Mouse (Mus musculus): ENCODE results near the gene Supt3. TPM values are rescaled to one million over a fixed set of nuclear protein-coding genes. Genes with fewer than 3 reads are reported as not detected.

The Supt3 gene
- polyA plus RNA-seq, 1 experiment from 2014 or later: 27.3 TPM

- Histone ChIP-seq H3K4me1 (ENCODE audit: control insufficient read depth, insufficient read depth, low read depth, low read length) (no peaks in the 10 kb centered on the region), H3K4me2 (ENCODE audit: low read length) (no peak overlapping the region), H3K4me3 (ENCODE audit: low read length) (no peak overlapping the region), H3K27me3 (replicated peaks; ENCODE audit: control insufficient read depth, insufficient read depth, low read length) (no peaks in the 10 kb centered on the region), H3K36me3 (ENCODE audit: control insufficient read depth, insufficient read depth, low read length) (no peaks in the 10 kb centered on the region), H3K9me3 (ENCODE audit: control insufficient read depth, low read length) (no peaks in the 10 kb centered on the region), H3K27ac (ENCODE audit: low read depth, low read length) (no peak overlapping the region), H3K9ac (ENCODE audit: low read depth, low read length) (no peak overlapping the region)
- 90% methylated on average over 7 of the region's 7 CpGs for WGBS
- ATAC-seq: no peak
These were observed 324.1 kb downstream of the Supt3 start for GRCm38 (mm10) chr17:45101064-45101463.

GRCm38 (mm10) chr17:45115386-45115785 is 338.4 kb downstream of the Supt3 start:
- H3K4me2 ChIP-seq (ENCODE audit: low read length): no peak overlapping the region
- WGBS: 91% methylated on average over 3 of the region's 3 CpGs
- no peaks in the 10 kb centered on the region for H3K36me3 ChIP-seq (ENCODE audit: control insufficient read depth, insufficient read depth, low read length)
- no peaks in the 10 kb centered on the region for H3K9me3 ChIP-seq (ENCODE audit: control insufficient read depth, low read length)
- ATAC-seq: no peak
- no peaks in the 10 kb centered on the region for H3K27me3 ChIP-seq (replicated peaks; ENCODE audit: control insufficient read depth, insufficient read depth, low read length)
- H3K27ac ChIP-seq (ENCODE audit: low read depth, low read length): no peak overlapping the region
- H3K9ac ChIP-seq (ENCODE audit: low read depth, low read length): no peak overlapping the region
- no peaks in the 10 kb centered on the region for H3K4me1 ChIP-seq (ENCODE audit: control insufficient read depth, insufficient read depth, low read depth, low read length)
- H3K4me3 ChIP-seq (ENCODE audit: low read length): no peak overlapping the region

- 32% methylated on average over 12 of the region's 12 CpGs for WGBS
- ATAC-seq: no peak
- no peaks in the 10 kb centered on the region for H3K27me3 ChIP-seq (replicated peaks; ENCODE audit: control insufficient read depth, insufficient read depth, low read length)
These were observed 341.9 kb downstream of the Supt3 start for GRCm38 (mm10) chr17:45118565-45119471.

GRCm38 (mm10) chr17:45119609-45120201 is 342.8 kb downstream of the Supt3 start:
- H3K9me3 ChIP-seq (ENCODE audit: control insufficient read depth, low read length): no peaks in the 10 kb centered on the region; the same call in 1 of the 2 replicates
- ATAC-seq: no peak
- no peaks in the 10 kb centered on the region for H3K27me3 ChIP-seq (replicated peaks; ENCODE audit: control insufficient read depth, insufficient read depth, low read length)
- no peaks in the 10 kb centered on the region for H3K36me3 ChIP-seq (ENCODE audit: control insufficient read depth, insufficient read depth, low read length)
- no peak overlapping the region for H3K27ac ChIP-seq (ENCODE audit: low read depth, low read length)
- no peak overlapping the region for H3K4me2 ChIP-seq (ENCODE audit: low read length)
- H3K4me3 ChIP-seq (ENCODE audit: low read length): no peak overlapping the region
- H3K9ac ChIP-seq (ENCODE audit: low read depth, low read length): no peak overlapping the region
- H3K4me1 ChIP-seq (ENCODE audit: control insufficient read depth, insufficient read depth, low read depth, low read length): no peaks in the 10 kb centered on the region
- WGBS: 87% methylated on average over 18 of the region's 18 CpGs

More at GRCm38 (mm10) chr17:45118565-45119471, 341.9 kb downstream of the Supt3 start:
- H3K4me1 ChIP-seq (ENCODE audit: control insufficient read depth, insufficient read depth, low read depth, low read length): no peaks in the 10 kb centered on the region
- H3K9me3 ChIP-seq (ENCODE audit: control insufficient read depth, low read length): no peaks in the 10 kb centered on the region
- no peak overlapping the region for H3K4me3 ChIP-seq (ENCODE audit: low read length)
- no peaks in the 10 kb centered on the region for H3K36me3 ChIP-seq (ENCODE audit: control insufficient read depth, insufficient read depth, low read length)
- H3K4me2 ChIP-seq (ENCODE audit: low read length): no peak overlapping the region
- no peak overlapping the region for H3K27ac ChIP-seq (ENCODE audit: low read depth, low read length)
- no peak overlapping the region for H3K9ac ChIP-seq (ENCODE audit: low read depth, low read length)

GRCm38 (mm10) chr17:45123856-45124255 is 346.9 kb downstream of the Supt3 start:
- no peaks in the 10 kb centered on the region; the same call in 1 of the 2 replicates for H3K9me3 ChIP-seq (ENCODE audit: control insufficient read depth, low read length)
- no peaks in the 10 kb centered on the region for H3K4me1 ChIP-seq (ENCODE audit: control insufficient read depth, insufficient read depth, low read depth, low read length)
- no peaks in the 10 kb centered on the region for H3K36me3 ChIP-seq (ENCODE audit: control insufficient read depth, insufficient read depth, low read length)
- no peak overlapping the region for H3K27ac ChIP-seq (ENCODE audit: low read depth, low read length)
- H3K9ac ChIP-seq (ENCODE audit: low read depth, low read length): no peak overlapping the region
- no peaks in the 10 kb centered on the region for H3K27me3 ChIP-seq (replicated peaks; ENCODE audit: control insufficient read depth, insufficient read depth, low read length)
- H3K4me3 ChIP-seq (ENCODE audit: low read length): no peak overlapping the region
- WGBS: 91% methylated on average over 3 of the region's 3 CpGs
- no peak for ATAC-seq
- H3K4me2 ChIP-seq (ENCODE audit: low read length): no peak overlapping the region

DNA sequence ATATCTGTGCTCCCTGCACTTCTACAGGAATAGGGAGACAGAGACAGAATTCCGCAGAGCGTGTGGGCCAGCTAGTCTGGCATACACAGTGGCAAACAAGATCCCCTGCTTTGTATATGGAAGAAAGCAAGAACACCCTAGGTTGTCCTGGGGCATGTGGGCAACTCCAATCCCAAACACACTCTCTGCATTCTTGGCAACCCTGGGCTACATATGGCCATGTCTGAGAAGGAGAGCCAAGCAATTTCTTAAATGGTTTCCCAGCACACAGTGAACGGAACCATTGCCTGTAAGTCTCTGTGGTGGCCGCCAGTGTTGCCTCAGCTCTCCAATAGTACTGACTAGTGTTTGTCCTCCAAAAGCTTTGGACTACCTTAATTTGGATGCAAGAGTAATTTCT is 351.7 kb downstream of the Supt3 start:
- Histone ChIP-seq H3K27me3 (replicated peaks; ENCODE audit: control insufficient read depth, insufficient read depth, low read length) (no peaks in the 10 kb centered on the region), H3K9me3 (ENCODE audit: control insufficient read depth, low read length) (no peaks in the 10 kb centered on the region; the same call in 1 of the 2 replicates), H3K4me3 (ENCODE audit: low read length) (no peak overlapping the region), H3K9ac (ENCODE audit: low read depth, low read length) (no peak overlapping the region), H3K27ac (ENCODE audit: low read depth, low read length) (no peak overlapping the region), H3K4me1 (ENCODE audit: control insufficient read depth, insufficient read depth, low read depth, low read length) (no peaks in the 10 kb centered on the region), H3K4me2 (ENCODE audit: low read length) (no peak overlapping the region), H3K36me3 (ENCODE audit: control insufficient read depth, insufficient read depth, low read length) (no peaks in the 10 kb centered on the region)
- no peak for ATAC-seq
- 95% methylated on average over 4 of the region's 4 CpGs for WGBS

GRCm38 (mm10) chr17:45133501-45134400 is 356.8 kb downstream of the Supt3 start:
- ATAC-seq: no peak
- no peak overlapping the region for H3K9ac ChIP-seq (ENCODE audit: low read depth, low read length)
- no peaks in the 10 kb centered on the region for H3K36me3 ChIP-seq (ENCODE audit: control insufficient read depth, insufficient read depth, low read length)
- H3K4me1 ChIP-seq (ENCODE audit: control insufficient read depth, insufficient read depth, low read depth, low read length): no peaks in the 10 kb centered on the region
- 92% methylated on average over 10 of the region's 10 CpGs for WGBS
- no peak overlapping the region for H3K4me2 ChIP-seq (ENCODE audit: low read length)
- H3K27ac ChIP-seq (ENCODE audit: low read depth, low read length): no peak overlapping the region
- no peaks in the 10 kb centered on the region; the same call in 1 of the 2 replicates for H3K27me3 ChIP-seq (replicated peaks; ENCODE audit: control insufficient read depth, insufficient read depth, low read length)
- H3K4me3 ChIP-seq (ENCODE audit: low read length): no peak overlapping the region
- H3K9me3 ChIP-seq (ENCODE audit: control insufficient read depth, low read length): no peaks in the 10 kb centered on the region

GRCm38 (mm10) chr17:45136491-45136890 is 359.5 kb downstream of the Supt3 start:
- H3K4me2 ChIP-seq (ENCODE audit: low read length): no peak overlapping the region
- H3K9me3 ChIP-seq (ENCODE audit: control insufficient read depth, low read length): no peaks in the 10 kb centered on the region
- no peak overlapping the region for H3K27ac ChIP-seq (ENCODE audit: low read depth, low read length)
- no peaks in the 10 kb centered on the region; the same call in 1 of the 2 replicates for H3K27me3 ChIP-seq (replicated peaks; ENCODE audit: control insufficient read depth, insufficient read depth, low read length)
- H3K4me1 ChIP-seq (ENCODE audit: control insufficient read depth, insufficient read depth, low read depth, low read length): no peaks in the 10 kb centered on the region
- no peak overlapping the region for H3K9ac ChIP-seq (ENCODE audit: low read depth, low read length)
- no peaks in the 10 kb centered on the region for H3K36me3 ChIP-seq (ENCODE audit: control insufficient read depth, insufficient read depth, low read length)
- ATAC-seq: no peak
- 93% methylated on average over 6 of the region's 6 CpGs for WGBS
- H3K4me3 ChIP-seq (ENCODE audit: low read length): no peak overlapping the region

Measured in hindbrain, embryonic 16.5 days (tissue).